Mouse (Mus musculus) liver, postnatal 0 days (tissue): ENCODE results near the gene Slc7a11. TPM values are rescaled to one million over a fixed set of nuclear protein-coding genes. Genes with fewer than 3 reads are reported as not detected.

ENCODE experiments used
- ATAC-seq: fragments of 200-750 bp; cut with Nextera tagmentation; 2 replicates; pipeline ENCODE4 v1.8.0; 2017; ENCODE audit warnings: mild to moderate bottlenecking, moderate library complexity
- DNase-seq: peaks from one replicate; pipeline ENCODE4 v3.0.0-alpha.2; 2016
- H3K27ac ChIP-seq: fragments of 300-500 bp; sonication (generic); 2 replicates; pipeline ENCODE4 v1.5.1; 2014; ENCODE audit warnings: antibody characterized with exemption, moderate library complexity, mild to moderate bottlenecking, low read depth
- H3K27me3 ChIP-seq: fragments of 300-500 bp; sonication (generic); 2 replicates; pipeline ENCODE4 v1.6.1; 2014; ENCODE audit warnings: low read length, control low read depth, mixed read lengths; ENCODE audit not compliant: insufficient read depth
- H3K36me3 ChIP-seq: fragments of 300-500 bp; sonication (generic); replicated peaks from 2 replicates; pipeline ENCODE4 v1.6.1; 2014; ENCODE audit warnings: mild to moderate bottlenecking, control low read depth, low read length, moderate library complexity, mixed read lengths; ENCODE audit not compliant: insufficient read depth
- H3K4me1 ChIP-seq: fragments of 300-500 bp; sonication (generic); 2 replicates; pipeline ENCODE4 v1.6.1; 2014; ENCODE audit warnings: antibody characterized with exemption, mild to moderate bottlenecking, control low read depth; ENCODE audit not compliant: insufficient read depth
- H3K4me2 ChIP-seq: fragments of 300-500 bp; sonication (generic); 2 replicates; pipeline ENCODE4 v1.6.1; 2014; ENCODE audit warnings: low read depth, mild to moderate bottlenecking, low read length, moderate library complexity, mixed read lengths
- H3K4me3 ChIP-seq: fragments of 300-500 bp; sonication (generic); 2 replicates; pipeline ENCODE4 v1.5.1; 2014; ENCODE audit warnings: low read depth, low read length
- H3K9ac ChIP-seq: fragments of 300-500 bp; sonication (generic); replicated peaks from 2 replicates; pipeline ENCODE4 v1.6.1; 2014; ENCODE audit warnings: mild to moderate bottlenecking, moderate library complexity
- H3K9me3 ChIP-seq: fragments of 300-500 bp; sonication (generic); 2 replicates; pipeline ENCODE4 v1.6.1; 2016; ENCODE audit warnings: mild to moderate bottlenecking, control low read depth, low read length, mixed read lengths
- CTCF ChIP-seq: sonication (generic); IDR thresholded peaks from 2 replicates; pipeline ENCODE4 v1.5.1; 2016; ENCODE audit warnings: antibody characterized with exemption, low read depth
- EP300 ChIP-seq: IDR thresholded peaks from 2 replicates; pipeline ENCODE4 v1.6.1; 2016; ENCODE audit warnings: antibody characterized with exemption, low read depth, mild to moderate bottlenecking
- WGBS: fragments of 180-500 bp; shearing (Covaris S2); extraction: QIAGEN DNeasy Blood & Tissue Kit; methylation state at CpG from one replicate; pipeline ENCODE4 v1.1.7; 2014; ENCODE audit not compliant: insufficient replicate concordance; 5-methylcytosine and 5-hydroxymethylcytosine counted together
- polyA plus RNA-seq: library from polyadenylated mRNA; unstranded; fragments of >200 nt; fragmentation: Nextera tagmentation; extraction: Ambion mirVana; gene quantifications from 2 replicates; pipeline ENCODE4 v1.2.1, GENCODE M21; 2015

The Slc7a11 gene
- polyA plus RNA-seq, 1 experiment from 2014 or later = 0.14 TPM

- no peaks in the 10 kb centered on the region for H3K27me3 ChIP-seq
- ATAC-seq = no peak
- TF ChIP-seq CTCF = no peak
- TF ChIP-seq EP300 = no peak
These were observed 257.5 kb downstream of the Slc7a11 start for GRCm38 (mm10) chr3:50185879-50186278.

GRCm38 (mm10) chr3:50160756-50161155 lies 282.7 kb downstream of the Slc7a11 start:
- H3K27me3 ChIP-seq = no peaks in the 10 kb centered on the region
- no peak overlapping the region for H3K4me3 ChIP-seq
- TF ChIP-seq EP300 (no peak), CTCF (no peak)
- DNase-seq = no peak
- no peak overlapping the region for H3K4me2 ChIP-seq
- 68% methylated on average over 2 of the region's 2 CpGs for WGBS
- no peak overlapping the region for H3K27ac ChIP-seq
- H3K4me1 ChIP-seq = no peaks in the 10 kb centered on the region
- H3K9me3 ChIP-seq = no peaks in the 10 kb centered on the region
- ATAC-seq = no peak
- no peak overlapping the region for H3K9ac ChIP-seq
- no peaks in the 10 kb centered on the region for H3K36me3 ChIP-seq

More at GRCm38 (mm10) chr3:50185879-50186278, 257.5 kb downstream of the Slc7a11 start:
- H3K9ac ChIP-seq = no peak overlapping the region
- H3K27ac ChIP-seq = no peak overlapping the region
- DNase-seq = no peak
- 72% methylated on average over 2 of the region's 2 CpGs for WGBS
- H3K4me3 ChIP-seq = no peak overlapping the region
- H3K36me3 ChIP-seq = no peaks in the 10 kb centered on the region
- H3K4me1 ChIP-seq = no peaks in the 10 kb centered on the region
- H3K4me2 ChIP-seq = no peak overlapping the region
- H3K9me3 ChIP-seq = no peaks in the 10 kb centered on the region

- Histone ChIP-seq H3K9me3 (no peaks in the 10 kb centered on the region), H3K4me3 (no peak overlapping the region), H3K36me3 (no peaks in the 10 kb centered on the region), H3K27ac (no peak overlapping the region), H3K4me1 (no peaks in the 10 kb centered on the region), H3K4me2 (no peak overlapping the region), H3K27me3 (no peaks in the 10 kb centered on the region), H3K9ac (no peak overlapping the region)
- no peak for DNase-seq
- ATAC-seq = no peak
- TF ChIP-seq CTCF (no peak), EP300 (no peak)
These were observed 299.3 kb downstream of the Slc7a11 start for GRCm38 (mm10) chr3:50144144-50144543.

DNA sequence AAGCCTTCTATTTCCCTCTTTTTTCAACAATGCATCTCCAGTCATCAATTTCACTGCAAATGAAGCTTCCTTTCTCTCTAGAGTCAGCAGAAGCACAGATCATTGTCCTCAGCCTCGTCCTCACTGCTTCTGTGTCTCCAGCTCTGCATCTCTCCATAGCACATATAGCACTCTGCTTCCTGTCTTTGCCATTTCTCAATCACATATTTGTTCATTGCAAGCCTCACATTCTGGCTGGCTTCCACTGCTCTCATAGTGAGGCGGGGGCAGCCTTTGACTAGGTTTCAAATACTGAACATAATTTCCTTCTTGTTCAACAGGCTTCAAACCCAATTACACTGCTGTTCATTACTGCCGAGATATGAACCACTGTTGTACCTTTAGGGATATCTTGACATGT lies 305.1 kb downstream of the Slc7a11 start:
- Histone ChIP-seq H3K9me3 (no peaks in the 10 kb centered on the region), H3K4me2 (no peak overlapping the region), H3K4me1 (no peaks in the 10 kb centered on the region), H3K27me3 (no peaks in the 10 kb centered on the region), H3K36me3 (no peaks in the 10 kb centered on the region), H3K27ac (no peak overlapping the region), H3K4me3 (no peak overlapping the region), H3K9ac (no peak overlapping the region)
- no peak for TF ChIP-seq CTCF
- TF ChIP-seq EP300 = no peak
- no peak for ATAC-seq
- 57% methylated on average over 3 of the region's 3 CpGs for WGBS
- no peak for DNase-seq

GRCm38 (mm10) chr3:50132204-50132603 lies 311.2 kb downstream of the Slc7a11 start:
- TF ChIP-seq EP300 = no peak
- no peak for TF ChIP-seq CTCF
- no peak overlapping the region for H3K27ac ChIP-seq
- H3K36me3 ChIP-seq = no peaks in the 10 kb centered on the region
- no peak overlapping the region for H3K4me2 ChIP-seq
- DNase-seq (no peak), ATAC-seq (no peak)
- H3K9me3 ChIP-seq = no peaks in the 10 kb centered on the region
- no peak overlapping the region for H3K9ac ChIP-seq
- no peaks in the 10 kb centered on the region for H3K27me3 ChIP-seq
- H3K4me3 ChIP-seq = no peak overlapping the region
- H3K4me1 ChIP-seq = no peaks in the 10 kb centered on the region
- WGBS = 75% methylated on average over 5 of the region's 5 CpGs

DNA sequence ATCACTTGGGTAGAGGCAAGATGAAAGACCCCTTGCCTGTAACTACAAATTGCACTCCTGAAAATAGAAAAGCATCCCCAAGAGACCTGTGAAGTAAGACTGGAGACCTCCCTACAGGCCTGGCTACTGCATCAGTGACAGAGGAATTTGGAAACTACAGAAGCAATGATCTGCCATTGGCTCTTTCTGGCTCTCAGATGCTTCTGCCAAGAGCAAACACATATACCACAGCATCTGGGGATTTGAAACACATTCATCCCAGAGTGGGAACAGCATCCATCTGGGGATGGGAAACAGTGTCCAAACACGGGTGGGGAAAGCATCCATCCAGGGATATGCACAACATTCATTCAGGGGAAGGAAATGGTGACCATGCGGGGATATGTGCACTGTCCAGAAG lies 313.1 kb downstream of the Slc7a11 start:
- TF ChIP-seq CTCF (no peak), EP300 (no peak)
- Histone ChIP-seq H3K4me2 (no peak overlapping the region), H3K27me3 (no peaks in the 10 kb centered on the region), H3K9me3 (no peaks in the 10 kb centered on the region), H3K9ac (no peak overlapping the region), H3K4me1 (no peaks in the 10 kb centered on the region), H3K4me3 (no peak overlapping the region), H3K27ac (no peak overlapping the region), H3K36me3 (no peaks in the 10 kb centered on the region)
- no peak for ATAC-seq
- 62% methylated on average over 2 of the region's 2 CpGs for WGBS
- DNase-seq = no peak

DNA sequence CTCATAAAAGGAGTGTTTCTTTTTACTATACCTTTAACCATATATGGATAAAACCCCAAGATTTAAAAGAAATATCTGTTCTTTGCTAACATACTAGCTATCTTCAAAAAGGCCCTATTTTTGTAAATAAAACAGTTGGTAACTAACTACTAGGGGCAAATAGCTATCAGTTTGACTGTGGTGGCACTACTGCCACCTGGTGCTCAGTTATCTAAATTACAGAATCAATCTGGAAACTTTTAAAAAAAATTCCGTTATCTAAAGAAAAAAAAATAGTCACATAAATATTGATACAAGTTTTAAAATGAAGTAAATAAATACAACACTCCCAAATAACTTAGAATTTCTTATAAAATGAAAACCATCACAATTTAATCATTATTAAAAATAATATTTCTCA lies 322.4 kb downstream of the Slc7a11 start:
- H3K4me1 ChIP-seq = no peaks in the 10 kb centered on the region
- ATAC-seq (no peak), DNase-seq (no peak)
- H3K36me3 ChIP-seq = no peaks in the 10 kb centered on the region
- TF ChIP-seq EP300 = no peak
- TF ChIP-seq CTCF = peak; percentile 7; the same call in 1 of the 2 replicates
- H3K4me2 ChIP-seq = no peak overlapping the region
- H3K9ac ChIP-seq = no peak overlapping the region
- no peaks in the 10 kb centered on the region for H3K27me3 ChIP-seq
- 57% methylated on average over 1 of the region's 1 CpGs for WGBS
- H3K9me3 ChIP-seq = no peaks in the 10 kb centered on the region
- no peak overlapping the region for H3K4me3 ChIP-seq
- H3K27ac ChIP-seq = no peak overlapping the region
